Comparison of ENCODE assay signal across 15 mouse cellular contexts in the genomic region with DNA sequence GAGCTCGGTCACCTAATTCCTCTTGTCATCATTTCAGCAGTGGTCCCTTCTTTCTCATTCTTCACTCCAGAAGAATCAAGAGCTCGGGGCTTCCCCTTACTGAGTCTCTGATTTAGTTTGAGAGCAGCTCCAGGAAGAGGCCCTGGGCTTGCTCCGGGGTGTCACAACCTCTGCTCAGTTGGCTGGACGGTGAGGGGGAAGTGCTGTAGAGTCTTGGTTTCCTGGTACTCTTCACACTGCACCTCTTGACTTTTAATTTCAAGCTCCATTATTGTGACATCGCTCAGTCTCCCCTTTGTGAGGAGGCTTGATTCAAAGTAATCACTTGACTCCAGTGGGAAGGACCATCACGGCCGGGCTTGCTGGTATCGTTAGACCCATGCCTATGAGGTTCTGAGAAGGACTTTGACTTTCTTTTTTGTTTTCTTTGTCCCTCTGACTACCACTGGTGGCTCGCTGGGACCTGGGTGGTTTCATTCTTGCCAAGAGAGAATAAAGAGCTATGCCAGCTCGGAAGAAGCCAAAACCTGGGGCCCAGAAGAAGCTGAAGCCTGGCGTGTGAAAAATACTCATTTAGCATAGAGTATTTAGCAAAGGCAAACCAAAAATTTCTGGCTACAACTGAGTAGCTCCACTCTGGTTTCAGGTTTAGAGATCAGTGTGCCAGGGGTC. TPM values are rescaled to one million over a fixed set of nuclear protein-coding genes. Genes with fewer than 3 reads are reported as not detected.
A peak's percentile ranks its signal among the peaks of the same experiment; 100 is the strongest.
DNase-seq lines count a peak whose midpoint lies in the region; ATAC-seq and TF ChIP-seq lines count a peak whose summit lies in the region.
"Had no signal": no experiment of that assay in that cellular context is flagged by ENCODE, and none has a peak within 500 bp of the region (broad histone marks: within the 10 kb centered on the region; RNA-seq: fewer than 3 reads in every experiment).

No protein-coding gene starts in this region.

- no peak for ATAC-seq in stomach, postnatal 0 days (ENCODE audit: low FRiP score, low TSS enrichment)
- no peak for ATAC-seq in hindbrain, embryonic 13.5 days (ENCODE audit: low FRiP score)
- ATAC-seq: forebrain, embryonic 15.5 days; midbrain, embryonic 13.5 days had no signal

- H3K4me1 ChIP-seq in stomach, postnatal 0 days (replicated peaks; ENCODE audit: control insufficient read depth, insufficient read depth), result no peaks in the 10 kb centered on the region
- no peaks in the 10 kb centered on the region for H3K4me1 ChIP-seq in hindbrain, embryonic 13.5 days (replicated peaks)
- H3K4me1 ChIP-seq: embryonic facial prominence, embryonic 12.5 days; forebrain, embryonic 15.5 days; midbrain, embryonic 13.5 days had no signal

- DNase-seq in layer of hippocampus, adult 2 months (ENCODE audit: low spot score in 2 of 2), result no peak
- DNase-seq in layer of hippocampus, postnatal 25 days (ENCODE audit: extremely low spot score in 1 of 2, low spot score in 1 of 2), result no peak
- DNase-seq in T-cell, adult 2 months (ENCODE audit: low spot score), result peak; percentile 55
- peak; percentile 67 for DNase-seq in lung, postnatal 25 days (ENCODE audit: low spot score)
- peak; percentile 62 for DNase-seq in splenic B cell, adult 2 months (ENCODE audit: low read depth, low spot score)
- no peak for DNase-seq in stomach, postnatal 0 days (ENCODE audit: low spot score)
- no peak for DNase-seq in urinary bladder, postnatal 4 days (ENCODE audit: low spot score in 2 of 2)
- DNase-seq: adrenal gland, postnatal 36 days; cerebellum, adult 9-11 months; heart, postnatal 10 days; kidney, adult 18-20 months had no signal

- H3K4me3 ChIP-seq in layer of hippocampus, adult 2 months, result no peak overlapping the region
- no peak overlapping the region for H3K4me3 ChIP-seq in stomach, postnatal 0 days (ENCODE audit: low read depth, low read length)
- no peak overlapping the region for H3K4me3 ChIP-seq in hindbrain, embryonic 13.5 days
- H3K4me3 ChIP-seq: embryonic facial prominence, embryonic 12.5 days; forebrain, embryonic 15.5 days; midbrain, embryonic 13.5 days had no signal

- H3K9ac ChIP-seq in stomach, postnatal 0 days (ENCODE audit: low read length), result no peak overlapping the region
- no peak overlapping the region for H3K9ac ChIP-seq in hindbrain, embryonic 13.5 days
- H3K9ac ChIP-seq: embryonic facial prominence, embryonic 12.5 days; forebrain, embryonic 15.5 days; midbrain, embryonic 13.5 days had no signal

- no peaks in the 10 kb centered on the region for H3K9me3 ChIP-seq in stomach, postnatal 0 days (ENCODE audit: control insufficient read depth, low read length)
- H3K9me3 ChIP-seq in hindbrain, embryonic 13.5 days, result no peaks in the 10 kb centered on the region
- H3K9me3 ChIP-seq: embryonic facial prominence, embryonic 12.5 days; forebrain, embryonic 15.5 days; midbrain, embryonic 13.5 days had no signal

- no peak overlapping the region for H3K4me2 ChIP-seq in stomach, postnatal 0 days (replicated peaks; ENCODE audit: low read depth)
- H3K4me2 ChIP-seq in hindbrain, embryonic 13.5 days, result no peak overlapping the region
- H3K4me2 ChIP-seq: embryonic facial prominence, embryonic 12.5 days; forebrain, embryonic 15.5 days; midbrain, embryonic 13.5 days had no signal

- TF ChIP-seq EP300 in stomach, postnatal 0 days (optimal IDR thresholded peaks at IDR 0.05), result no peak

- no peak for TF ChIP-seq CTCF in layer of hippocampus, adult 2 months (conservative IDR thresholded peaks at IDR 0.05)
- no peak for TF ChIP-seq CTCF in stomach, postnatal 0 days (IDR thresholded peaks at IDR 0.05; ENCODE audit: low read depth)

- H3K27me3 ChIP-seq in splenic B cell, adult 2 months (ENCODE audit: control insufficient read depth, insufficient read depth, low read length, poor library complexity, severe bottlenecking), result no peaks in the 10 kb centered on the region
- H3K27me3 ChIP-seq in stomach, postnatal 0 days (ENCODE audit: control insufficient read depth, insufficient read depth, low read length), result no peaks in the 10 kb centered on the region
- H3K27me3 ChIP-seq in hindbrain, embryonic 13.5 days, result no peaks in the 10 kb centered on the region
- H3K27me3 ChIP-seq: embryonic facial prominence, embryonic 12.5 days; forebrain, embryonic 15.5 days; midbrain, embryonic 13.5 days had no signal

- 81% methylated on average over 11 of the region's 11 CpGs for WGBS in stomach, postnatal 0 days
- 85% methylated on average over 11 of the region's 11 CpGs for WGBS in hindbrain, embryonic 13.5 days

- no peaks in the 10 kb centered on the region for H3K36me3 ChIP-seq in splenic B cell, adult 2 months (ENCODE audit: control insufficient read depth, insufficient read depth, low read length, poor library complexity, severe bottlenecking)
- H3K36me3 ChIP-seq in stomach, postnatal 0 days (ENCODE audit: control insufficient read depth, insufficient read depth, low read length), result no peaks in the 10 kb centered on the region
- H3K36me3 ChIP-seq in hindbrain, embryonic 13.5 days, result no peaks in the 10 kb centered on the region
- H3K36me3 ChIP-seq: embryonic facial prominence, embryonic 12.5 days; forebrain, embryonic 15.5 days; midbrain, embryonic 13.5 days had no signal

- peak overlapping the region; percentile 28; the same call in 1 of the 2 replicates for H3K27ac ChIP-seq in layer of hippocampus, adult 2 months
- no peak overlapping the region for H3K27ac ChIP-seq in stomach, postnatal 0 days (replicated peaks)
- H3K27ac ChIP-seq in hindbrain, embryonic 13.5 days, result no peak overlapping the region
- H3K27ac ChIP-seq: embryonic facial prominence, embryonic 12.5 days; forebrain, embryonic 15.5 days; midbrain, embryonic 13.5 days had no signal

RNA-seq across cellular contexts. Expression of a gene that starts 21.8 kb away (rescaled TPM):
- 1 to 10 TPM in 1 of 2 experiments, under 1 TPM in 1; 0.98 to 1.2 TPM for total RNA-seq in layer of hippocampus, adult 2 months (2021)
- 1 to 10 TPM; 1.1 to 1.2 TPM for total RNA-seq in layer of hippocampus, postnatal 25 days (2021)
- polyA plus RNA-seq in stomach, postnatal 0 days (2015; fragmentation: Nextera tagmentation; extraction: Ambion mirVana), result 0.63 and 1.2 TPM in 2 replicates
- polyA plus RNA-seq in hindbrain, embryonic 13.5 days (2015; fragmentation: Nextera tagmentation; extraction: Ambion mirVana), result 0.25 and 1.1 TPM in 2 replicates

RNA-seq across cellular contexts. Expression of a gene that starts 40.0 kb away (rescaled TPM):
- total RNA-seq in layer of hippocampus, adult 2 months (2021), result 1 to 10 TPM in 1 of 2 experiments, under 1 TPM in 1; 0.37 to 1.1 TPM
- total RNA-seq in layer of hippocampus, postnatal 25 days (2021), result not detected
- 0.17 and 0.36 TPM in 2 replicates for polyA plus RNA-seq in stomach, postnatal 0 days (2015; fragmentation: Nextera tagmentation; extraction: Ambion mirVana)
- polyA plus RNA-seq in hindbrain, embryonic 13.5 days (2015; fragmentation: Nextera tagmentation; extraction: Ambion mirVana), result not detected in 2 replicates
- total RNA-seq: heart, postnatal 10 days had no signal
- polyA plus RNA-seq: embryonic facial prominence, embryonic 12.5 days; midbrain, embryonic 13.5 days had no signal

RNA-seq across cellular contexts. Expression of a gene that starts 40.0 kb away (rescaled TPM):
- total RNA-seq in layer of hippocampus, adult 2 months (2021), result 1 to 10 TPM in 1 of 2 experiments, under 1 TPM in 1; 0.82 to 1.2 TPM
- under 1 TPM; 0.69 to 0.89 TPM for total RNA-seq in layer of hippocampus, postnatal 25 days (2021)
- 0.34 and 0.47 TPM in 2 replicates for polyA plus RNA-seq in stomach, postnatal 0 days (2015; fragmentation: Nextera tagmentation; extraction: Ambion mirVana)
- polyA plus RNA-seq in hindbrain, embryonic 13.5 days (2015; fragmentation: Nextera tagmentation; extraction: Ambion mirVana), result 0.26 and 0.30 TPM in 2 replicates

RNA-seq across cellular contexts. Expression of a gene that starts 48.5 kb away (rescaled TPM):
- total RNA-seq in layer of hippocampus, adult 2 months (2021), result 10 to 100 TPM; 49.6 to 50.6 TPM
- 10 to 100 TPM; 48.4 to 52.4 TPM for total RNA-seq in layer of hippocampus, postnatal 25 days (2021)
- polyA plus RNA-seq in stomach, postnatal 0 days (2015; fragmentation: Nextera tagmentation; extraction: Ambion mirVana), result 52.7 and 54.4 TPM in 2 replicates
- polyA plus RNA-seq in hindbrain, embryonic 13.5 days (2015; fragmentation: Nextera tagmentation; extraction: Ambion mirVana), result 91.6 and 99.4 TPM in 2 replicates

RNA-seq across cellular contexts. Expression of a gene that starts 49.2 kb away (rescaled TPM):
- total RNA-seq in layer of hippocampus, adult 2 months (2021), result 100 to 1,000 TPM; 250 to 262 TPM
- total RNA-seq in layer of hippocampus, postnatal 25 days (2021), result 100 to 1,000 TPM; 289 to 314 TPM
- polyA plus RNA-seq in stomach, postnatal 0 days (2015; fragmentation: Nextera tagmentation; extraction: Ambion mirVana), result 406 and 414 TPM in 2 replicates
- polyA plus RNA-seq in hindbrain, embryonic 13.5 days (2015; fragmentation: Nextera tagmentation; extraction: Ambion mirVana), result 538 and 544 TPM in 2 replicates

Comparison
In these comparisons a context has a peak if more than half of its experiments do, and no peak if none do; other contexts are left out.
1. DNase-seq: peak in T-cell, adult 2 months (single experiment), lung, postnatal 25 days (single experiment) and splenic B cell, adult 2 months (single experiment); none in layer of hippocampus, adult 2 months (0 of 2), layer of hippocampus, postnatal 25 days (0 of 2), stomach, postnatal 0 days (single experiment) and urinary bladder, postnatal 4 days (0 of 2).